Mouse (Mus musculus): Measurements from ENCODE around the gene Pcsk7.

DNA sequence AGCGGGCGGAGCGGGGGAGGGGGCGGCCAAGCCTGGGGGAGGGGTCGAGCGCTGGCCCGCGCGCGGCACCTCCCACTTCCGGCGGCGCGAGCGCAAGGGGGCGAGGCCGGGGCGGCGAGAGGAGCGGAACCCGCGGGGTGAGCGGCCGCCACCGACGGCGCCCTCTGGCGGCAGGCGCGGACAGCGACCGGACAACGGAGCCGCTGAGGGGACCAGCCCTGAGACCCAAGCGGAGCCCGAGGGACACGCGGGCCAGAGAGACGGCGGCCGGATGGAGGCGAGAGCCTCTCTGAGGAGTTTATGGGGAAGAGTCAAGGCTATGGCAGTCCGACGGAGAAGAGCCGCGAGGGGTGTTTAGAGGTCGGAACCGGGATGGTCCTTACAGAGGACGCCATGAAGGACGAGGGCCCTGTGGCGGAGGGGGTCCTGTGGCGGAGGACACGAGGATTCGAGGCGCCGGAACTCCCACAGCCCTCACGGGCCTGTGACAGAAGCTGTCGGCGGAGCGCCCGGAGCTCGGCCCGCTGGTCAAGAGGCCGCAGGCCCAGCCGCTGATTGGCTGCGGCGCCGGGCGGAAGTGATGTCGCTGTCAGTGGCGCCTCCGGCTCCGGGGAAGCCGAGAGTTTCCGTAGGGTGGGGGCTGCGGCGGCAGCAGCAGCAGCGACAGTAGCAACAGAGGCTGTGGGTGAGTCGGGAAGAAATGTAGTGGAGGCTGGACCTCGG, at the start of gene Pcsk7, which contains the start of gene Rnf214:
- peak; percentile 65; the same call in 1 of the 2 replicates for TF ChIP-seq CTCF (IDR thresholded peaks at IDR 0.05; ENCODE audit: borderline replicate concordance, insufficient read depth, low read depth, low read length)
- TF ChIP-seq POLR2A (IDR thresholded peaks at IDR 0.05; ENCODE audit: borderline replicate concordance, insufficient read depth, low read length), result peak; percentile 91
